10 mouse cellular contexts compared by ENCODE assay signal in the genomic region with DNA sequence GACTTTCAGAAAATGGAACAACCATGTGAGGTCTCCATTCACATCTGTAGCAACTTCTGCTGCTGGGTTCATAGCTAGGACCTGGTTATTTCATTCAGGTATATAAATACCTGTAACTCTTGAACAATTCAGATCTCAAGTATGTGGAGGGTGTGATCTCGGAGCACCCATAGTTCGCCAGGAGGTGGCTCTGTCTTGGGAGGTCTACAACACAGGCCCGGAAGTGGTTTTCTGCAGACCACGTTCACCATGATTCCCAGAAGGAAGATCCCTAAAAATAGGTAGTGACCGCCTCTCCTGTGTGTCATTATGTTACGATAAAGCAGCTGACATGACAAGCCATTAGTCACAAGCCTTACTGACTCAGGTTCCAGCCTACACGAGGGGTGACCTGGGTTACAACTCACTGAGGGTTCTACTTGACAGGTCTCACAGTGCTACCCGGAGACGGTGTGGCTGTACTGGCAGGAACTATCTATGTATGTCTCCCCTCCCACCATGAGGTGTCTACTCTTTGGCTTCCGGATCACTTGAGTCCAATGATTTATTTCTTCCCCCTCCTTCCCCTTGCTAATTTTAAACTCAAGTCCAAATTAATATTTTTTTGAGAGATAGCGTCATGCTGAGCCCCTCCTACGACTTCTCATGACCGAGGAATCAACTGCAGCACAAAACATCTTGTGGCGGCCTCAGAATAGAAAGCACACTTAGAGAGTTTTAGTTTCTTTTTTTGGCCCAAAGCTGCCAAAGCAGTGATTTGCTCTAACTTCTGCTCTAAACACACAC. TPM values are rescaled to one million over a fixed set of nuclear protein-coding genes. Genes with fewer than 3 reads are reported as not detected.
A peak's percentile ranks its signal among the peaks of the same experiment; 100 is the strongest.
DNase-seq lines count a peak whose midpoint lies in the region; ATAC-seq and TF ChIP-seq lines count a peak whose summit lies in the region.
"Had no signal": no experiment of that assay in that cellular context is flagged by ENCODE, and none has a peak within 500 bp of the region (broad histone marks: within the 10 kb centered on the region; RNA-seq: fewer than 3 reads in every experiment).

No protein-coding gene starts in this region.

- peak overlapping the region; percentile 38 for H3K4me3 ChIP-seq in gastrocnemius, adult 2 months
- H3K4me3 ChIP-seq in heart, embryonic 14.5 days (ENCODE audit: control insufficient read depth in 1 of 2, insufficient read depth in 1 of 2, low read depth in 1 of 2, low read length in 2 of 2) = no peak overlapping the region
- peak overlapping the region; percentile 3; the same call in 1 of the 2 replicates for H3K4me3 ChIP-seq in macrophage (ENCODE audit: inconsistent target)
- H3K4me3 ChIP-seq in midbrain, embryonic 16.5 days (ENCODE audit: low read depth, low read length) = no peak overlapping the region
- H3K4me3 ChIP-seq: embryonic facial prominence, embryonic 15.5 days had no signal

- H3K27ac ChIP-seq in gastrocnemius, adult 2 months = peak overlapping the region; percentile 79
- H3K27ac ChIP-seq in heart, embryonic 14.5 days (replicated peaks in 1 of 2; ENCODE audit: control insufficient read depth in 1 of 2, insufficient read depth in 1 of 2, low read depth in 2 of 2, low read length in 2 of 2) = peak overlapping the region; percentile 1 to 54; a peak in 3 of 4 replicates
- H3K27ac ChIP-seq in macrophage = peak overlapping the region; percentile 94
- H3K27ac ChIP-seq in midbrain, embryonic 16.5 days (ENCODE audit: low read length) = no peak overlapping the region
- H3K27ac ChIP-seq: embryonic facial prominence, embryonic 15.5 days; liver, embryonic 14.5 days had no signal

- 36% methylated on average over 14 of the region's 14 CpGs for WGBS in heart, embryonic 14.5 days
- 20% methylated on average over 14 of the region's 14 CpGs for WGBS in macrophage (ENCODE audit: missing documents)
- 90% methylated on average over 14 of the region's 14 CpGs for WGBS in midbrain, embryonic 16.5 days

- H3K79me2 ChIP-seq in macrophage (ENCODE audit: inconsistent target) = peaks cover 9% of the 10 kb centered on the region; the same call in 1 of the 2 replicates

- no peak for TF ChIP-seq CTCF in gastrocnemius, adult 2 months (IDR thresholded peaks at IDR 0.05)

- 0 out of 2 replicates have a peak, but pooled peaks cover 3% of the 10 kb centered on the region for H3K36me3 ChIP-seq in heart, embryonic 14.5 days (ENCODE audit: control insufficient read depth, insufficient read depth, low read length)
- H3K36me3 ChIP-seq in macrophage (ENCODE audit: inconsistent target) = no peaks in the 10 kb centered on the region
- H3K36me3 ChIP-seq in midbrain, embryonic 16.5 days (ENCODE audit: control insufficient read depth, insufficient read depth, low read length) = no peaks in the 10 kb centered on the region

- no peaks in the 10 kb centered on the region for H3K27me3 ChIP-seq in heart, embryonic 14.5 days (ENCODE audit: control insufficient read depth, insufficient read depth, low read length)
- H3K27me3 ChIP-seq in midbrain, embryonic 16.5 days (ENCODE audit: control insufficient read depth, insufficient read depth, low read depth, low read length) = no peaks in the 10 kb centered on the region
- H3K27me3 ChIP-seq: embryonic facial prominence, embryonic 15.5 days had no signal

- 0 out of 2 replicates have a peak, but pooled peaks have one; percentile 60 for ATAC-seq in heart, embryonic 14.5 days (ENCODE audit: insufficient number of reproducible peaks, insufficient read depth, low FRiP score, low read depth)
- no peak for ATAC-seq in midbrain, embryonic 16.5 days

- no peaks in the 10 kb centered on the region for H3K9me3 ChIP-seq in heart, embryonic 14.5 days (ENCODE audit: control insufficient read depth, low read length)
- no peaks in the 10 kb centered on the region for H3K9me3 ChIP-seq in midbrain, embryonic 16.5 days (replicated peaks; ENCODE audit: control insufficient read depth, low read length, poor library complexity, severe bottlenecking)
- H3K9me3 ChIP-seq: embryonic facial prominence, embryonic 15.5 days had no signal

- H3K4me1 ChIP-seq in heart, embryonic 14.5 days (ENCODE audit: control insufficient read depth in 2 of 2, insufficient read depth in 2 of 2, low read length in 2 of 2) = peaks cover 22 to 36% of the 10 kb centered on the region in 2 experiments
- H3K4me1 ChIP-seq in midbrain, embryonic 16.5 days (ENCODE audit: control insufficient read depth, insufficient read depth, low read length) = 0 out of 2 replicates have a peak, but pooled peaks cover 2% of the 10 kb centered on the region
- H3K4me1 ChIP-seq: embryonic facial prominence, embryonic 15.5 days had no signal

- no peak overlapping the region for H3K9ac ChIP-seq in heart, embryonic 14.5 days (ENCODE audit: low read length)
- H3K9ac ChIP-seq in midbrain, embryonic 16.5 days (ENCODE audit: low read depth, low read length) = no peak overlapping the region
- H3K9ac ChIP-seq: embryonic facial prominence, embryonic 15.5 days; liver, embryonic 14.5 days had no signal

- intact Hi-C loops in gastrocnemius, adult 2 months (cut with DNase I) = no loop called here

- DNase-seq in gastrocnemius, adult 2 months = peak; percentile 33
- no peak for DNase-seq in gastrocnemius, postnatal 25 days
- DNase-seq in CD4-positive helper T cell, adult 2 months (ENCODE audit: low read depth, low spot score) = peak; percentile 29
- DNase-seq in testis, postnatal 14 days (ENCODE audit: low spot score) = no peak
- DNase-seq in cerebellum, postnatal 36 days = no peak

- H3K4me2 ChIP-seq in heart, embryonic 14.5 days (ENCODE audit: low read length) = peak overlapping the region; percentile 9; the same call in 1 of the 2 replicates
- no peak overlapping the region for H3K4me2 ChIP-seq in midbrain, embryonic 16.5 days (ENCODE audit: low read length)
- H3K4me2 ChIP-seq: embryonic facial prominence, embryonic 15.5 days had no signal

RNA-seq across cellular contexts. Expression of a gene that starts 44.2 kb away (rescaled TPM):
- total RNA-seq in gastrocnemius, adult 2 months (2021) = 1 to 10 TPM; 1.3 to 5.2 TPM
- 1 to 10 TPM; 3.5 to 6.5 TPM for total RNA-seq in gastrocnemius, postnatal 25 days (2021)
- 45.1 and 47.6 TPM in 2 replicates for polyA plus RNA-seq in heart, embryonic 14.5 days (2014; fragmentation: Nextera tagmentation; extraction: Ambion mirVana)
- 100 to 1,000 TPM in 13 of 26 experiments, 10 to 100 TPM in 13; 42.6 to 196 (median 100.0) TPM for total RNA-seq in macrophage (2018; cell fraction: chromatin; rRNA removed)
- 10 to 100 TPM; 15.6 to 88.4 (median 45.0) TPM for total RNA-seq in macrophage (2018; cell fraction: cytosol; rRNA removed)
- 100 to 1,000 TPM in 5 of 26 experiments, 10 to 100 TPM in 21; 20.3 to 126 (median 78.2) TPM for total RNA-seq in macrophage (2018; cell fraction: nucleus; rRNA removed)
- polyA plus RNA-seq in macrophage (2018) = 11.0 to 35.3 TPM (median 33.5 TPM) in 3 replicates
- 9.7 and 13.0 TPM in 2 replicates for polyA plus RNA-seq in midbrain, embryonic 16.5 days (2015; fragmentation: Nextera tagmentation; extraction: Ambion mirVana)

Comparison
In these comparisons a context has a peak if more than half of its experiments do, and no peak if none do; other contexts are left out.
1. DNase-seq: peak in gastrocnemius, adult 2 months (single experiment) and CD4-positive helper T cell, adult 2 months (single experiment); none in gastrocnemius, postnatal 25 days (single experiment), testis, postnatal 14 days (single experiment) and cerebellum, postnatal 36 days (0 of 2).
2. H3K4me3 ChIP-seq: peak in gastrocnemius, adult 2 months (single experiment) and macrophage (single experiment); none in heart, embryonic 14.5 days (0 of 2) and midbrain, embryonic 16.5 days (single experiment).